Mouse (Mus musculus): ENCODE measurements at regions not wholly inside any gene's neighbourhood (a gene's known extent, or its start where the extent isn't known, plus 50 kb on each side); places are given as distances from the start of the nearest gene placed in this dataset.

DNA sequence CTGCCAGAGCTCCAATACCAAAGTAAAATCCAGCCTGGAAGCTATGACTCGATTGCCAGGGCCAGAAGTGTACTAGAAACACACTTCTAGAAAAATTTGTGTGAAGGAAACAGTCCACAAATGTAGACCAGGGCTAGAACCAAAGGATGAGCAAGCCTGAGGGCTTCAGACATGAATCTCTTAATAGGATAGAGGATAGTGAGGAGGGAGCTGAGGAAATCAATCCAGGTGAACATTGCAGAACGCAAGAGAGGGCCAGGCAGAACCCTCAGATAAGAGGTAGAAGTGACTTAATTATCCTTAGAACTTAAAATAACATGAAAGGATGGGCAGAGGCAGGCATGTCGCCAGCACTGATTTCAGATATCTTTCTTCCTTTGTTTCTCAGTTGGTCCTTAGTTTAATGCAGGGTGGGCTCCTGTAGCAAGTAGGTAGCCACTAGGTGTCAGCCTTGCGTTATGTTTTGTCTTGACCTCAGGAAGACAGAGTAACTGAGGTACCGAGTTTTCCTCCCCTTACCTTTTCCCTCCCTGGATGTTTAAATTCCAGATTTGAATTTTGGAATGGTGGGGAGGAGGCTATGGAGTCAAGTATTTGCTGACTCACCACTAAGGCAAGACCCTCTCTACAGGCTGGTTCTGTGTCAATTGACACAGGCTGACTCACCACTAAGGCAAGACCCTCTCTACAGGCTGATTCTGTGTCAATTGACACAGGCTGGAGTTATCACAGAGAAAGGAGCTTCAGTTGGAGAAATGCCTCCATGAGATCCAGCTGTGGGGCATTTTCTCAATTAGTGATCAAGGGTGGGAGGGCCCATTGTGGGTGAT, 52.2 kb upstream of the Cp start:
- no peak overlapping the region for H3K4me2 ChIP-seq (replicated peaks)
- no peaks in the 10 kb centered on the region for H3K4me1 ChIP-seq (replicated peaks; ENCODE audit: control insufficient read depth, insufficient read depth, low read length)
- no peaks in the 10 kb centered on the region for H3K27me3 ChIP-seq (ENCODE audit: control insufficient read depth, insufficient read depth, low read length)
- 0 out of 2 replicates have a peak, but pooled peaks cover 1% of the 10 kb centered on the region for H3K9me3 ChIP-seq (ENCODE audit: control insufficient read depth, low read length)
- ATAC-seq (ENCODE audit: low FRiP score) (peak; percentile 89), DNase-seq (ENCODE audit: low spot score) (peak; percentile 73)
- WGBS, result 26% methylated on average over 5 of the region's 5 CpGs
- H3K9ac ChIP-seq, result no peak overlapping the region
- H3K27ac ChIP-seq, result no peak overlapping the region
- no peak overlapping the region for H3K4me3 ChIP-seq (replicated peaks; ENCODE audit: low read length)
- H3K36me3 ChIP-seq (replicated peaks; ENCODE audit: control insufficient read depth, insufficient read depth), result no peaks in the 10 kb centered on the region

Data from hindbrain, embryonic 14.5 days (tissue).